Comparison of ENCODE assay signal across 24 mouse cellular contexts in the genomic region with DNA sequence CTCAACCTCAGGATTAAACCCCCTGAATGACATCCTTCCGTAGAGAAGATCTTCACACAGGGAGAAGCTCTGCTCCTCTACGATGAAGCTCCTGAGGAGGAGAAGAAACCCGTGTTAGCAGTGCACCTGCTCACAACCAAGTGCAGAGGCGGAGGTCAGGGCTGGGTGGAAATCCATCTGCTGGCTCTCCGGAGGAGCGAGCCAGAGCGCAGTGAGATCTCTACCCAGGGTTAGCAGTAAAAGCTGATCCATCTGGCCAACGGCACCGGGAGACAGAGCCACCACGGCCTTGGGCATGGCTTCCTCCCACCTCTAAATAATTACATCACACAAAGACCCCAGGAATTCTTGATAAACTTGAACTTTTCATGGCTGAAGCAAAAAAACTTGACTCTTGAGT. TPM values are rescaled to one million over a fixed set of nuclear protein-coding genes. Genes with fewer than 3 reads are reported as not detected.
A peak's percentile ranks its signal among the peaks of the same experiment; 100 is the strongest.
DNase-seq lines count a peak whose midpoint lies in the region; ATAC-seq lines count a peak whose summit lies in the region.
"Had no signal": no experiment of that assay in that cellular context is flagged by ENCODE, and none has a peak within 500 bp of the region (broad histone marks: within the 10 kb centered on the region; RNA-seq: fewer than 3 reads in every experiment).

No protein-coding gene starts in this region.

- peak; percentile 64 to 72 for DNase-seq in cerebellum, adult 18-20 months
- DNase-seq in cerebellum, postnatal 14 days, result peak; percentile 29 to 52
- DNase-seq in retina, postnatal 1 day, result no peak
- DNase-seq in urinary bladder, adult 2 months (ENCODE audit: low spot score), result no peak
- DNase-seq: adrenal gland, adult 2 months; B cell, adult 2 months; heart, adult 11 months; kidney, adult 2 months; lung, adult 18-20 months; lung, postnatal 10 days; right cerebral cortex, postnatal 25 days; thymus, postnatal 36 days had no signal

- no peak overlapping the region for H3K4me3 ChIP-seq in hindbrain, embryonic 12.5 days
- no peak overlapping the region for H3K4me3 ChIP-seq in hindbrain, embryonic 16.5 days (ENCODE audit: low read length)
- H3K4me3 ChIP-seq in brown adipose tissue, adult 24 weeks (ENCODE audit: insufficient read depth, low read depth, low read length), result no peak overlapping the region
- H3K4me3 ChIP-seq: embryonic facial prominence, embryonic 12.5 days; liver, embryonic 12.5 days; midbrain, embryonic 10.5 days; stomach, embryonic 15.5 days had no signal

- 85% methylated on average over 10 of the region's 10 CpGs for WGBS in hindbrain, embryonic 12.5 days
- WGBS in hindbrain, embryonic 16.5 days, result 79% methylated on average over 10 of the region's 10 CpGs

- H3K27ac ChIP-seq in hindbrain, embryonic 12.5 days, result 0 out of 2 replicates have a peak overlapping the region, but pooled peaks have one; percentile 40
- no peak overlapping the region for H3K27ac ChIP-seq in hindbrain, embryonic 16.5 days (ENCODE audit: low read depth, low read length)
- 0 out of 2 replicates have a peak overlapping the region, but pooled peaks have one; percentile 25 for H3K27ac ChIP-seq in brown adipose tissue, adult 24 weeks (replicated peaks; ENCODE audit: low read depth, low read length)
- H3K27ac ChIP-seq: embryonic facial prominence, embryonic 12.5 days; kidney, postnatal 0 days; liver, embryonic 12.5 days; midbrain, embryonic 10.5 days; stomach, embryonic 15.5 days had no signal

- ATAC-seq in hindbrain, embryonic 12.5 days (ENCODE audit: low FRiP score), result no peak
- ATAC-seq in hindbrain, embryonic 16.5 days, result no peak
- ATAC-seq: liver, embryonic 12.5 days; Patski had no signal

- H3K9me3 ChIP-seq in hindbrain, embryonic 12.5 days (replicated peaks), result no peaks in the 10 kb centered on the region
- H3K9me3 ChIP-seq in hindbrain, embryonic 16.5 days (ENCODE audit: control insufficient read depth, low read length), result no peaks in the 10 kb centered on the region
- H3K9me3 ChIP-seq: embryonic facial prominence, embryonic 12.5 days; G1E; liver, embryonic 12.5 days; midbrain, embryonic 10.5 days; stomach, embryonic 15.5 days had no signal

- no peak overlapping the region for H3K9ac ChIP-seq in hindbrain, embryonic 12.5 days
- H3K9ac ChIP-seq in hindbrain, embryonic 16.5 days (ENCODE audit: low read depth, low read length), result no peak overlapping the region
- H3K9ac ChIP-seq: embryonic facial prominence, embryonic 12.5 days; liver, embryonic 12.5 days; stomach, embryonic 15.5 days had no signal

- no peaks in the 10 kb centered on the region for H3K27me3 ChIP-seq in hindbrain, embryonic 12.5 days
- H3K27me3 ChIP-seq in hindbrain, embryonic 16.5 days (replicated peaks; ENCODE audit: control insufficient read depth, insufficient read depth, low read length), result no peaks in the 10 kb centered on the region
- H3K27me3 ChIP-seq: CH12.LX; embryonic facial prominence, embryonic 12.5 days; liver, embryonic 12.5 days; Patski; stomach, embryonic 15.5 days had no signal

- peaks cover 5% of the 10 kb centered on the region for H3K4me1 ChIP-seq in hindbrain, embryonic 12.5 days
- peaks cover 6% of the 10 kb centered on the region; the same call in 1 of the 2 replicates for H3K4me1 ChIP-seq in hindbrain, embryonic 16.5 days (ENCODE audit: control insufficient read depth, insufficient read depth, low read depth, low read length)
- no peaks in the 10 kb centered on the region for H3K4me1 ChIP-seq in brown adipose tissue, adult 24 weeks (ENCODE audit: control insufficient read depth, insufficient read depth, insufficient read length, low read length)
- H3K4me1 ChIP-seq: stomach, embryonic 15.5 days had no signal

- peaks cover 67% of the 10 kb centered on the region for H3K36me3 ChIP-seq in hindbrain, embryonic 12.5 days
- peaks cover 17% of the 10 kb centered on the region for H3K36me3 ChIP-seq in hindbrain, embryonic 16.5 days (ENCODE audit: control insufficient read depth, insufficient read depth, low read length)

- H3K4me2 ChIP-seq in hindbrain, embryonic 12.5 days (replicated peaks), result no peak overlapping the region
- H3K4me2 ChIP-seq in hindbrain, embryonic 16.5 days (ENCODE audit: low read length), result no peak overlapping the region
- H3K4me2 ChIP-seq: embryonic facial prominence, embryonic 12.5 days; heart, embryonic 11.5 days; liver, embryonic 12.5 days; stomach, embryonic 15.5 days had no signal

RNA-seq across cellular contexts. Expression of a gene that starts 7.2 kb away (rescaled TPM):
- polyA plus RNA-seq in hindbrain, embryonic 12.5 days (2016; fragmentation: Nextera tagmentation; extraction: Ambion mirVana), result 45.8 and 46.6 TPM in 2 replicates
- polyA plus RNA-seq in hindbrain, embryonic 16.5 days (2015; fragmentation: Nextera tagmentation; extraction: Ambion mirVana), result 31.4 and 31.5 TPM in 2 replicates
- polyA plus RNA-seq in brown adipose tissue, adult 24 weeks (2012; ENCODE audit: insufficient read depth, insufficient read length, missing spikeins), result 15.8 and 16.7 TPM in 2 replicates
- polyA plus RNA-seq in urinary bladder, adult 2 months (2012; rRNA removed), result 22.3 and 23.6 TPM in 2 replicates

Comparison
In these comparisons a context has a peak if more than half of its experiments do, and no peak if none do; other contexts are left out.
1. DNase-seq: peak in cerebellum, adult 18-20 months (2 of 2) and cerebellum, postnatal 14 days (2 of 2); none in retina, postnatal 1 day (single experiment) and urinary bladder, adult 2 months (single experiment).